Mouse (Mus musculus) midbrain, embryonic 14.5 days (tissue): ENCODE measurements around the gene Tgif2. TPM values are rescaled to one million over a fixed set of nuclear protein-coding genes. Genes with fewer than 3 reads are reported as not detected.
"Not testable (repeated sequence)": the region's sequence is repeated elsewhere in the genome, so short reads cannot be mapped to it uniquely, and the experiment has no call there.

Source experiments
- ATAC-seq: fragments of 200-750 bp; cut with Nextera tagmentation; 2 replicates; pipeline ENCODE4 v1.8.0; 2017; ENCODE audit warnings: moderate number of reproducible peaks, moderate library complexity; ENCODE audit not compliant: low FRiP score, low TSS enrichment
- DNase-seq: peaks from one replicate; pipeline ENCODE4 v3.0.0-alpha.2; 2015
- H3K27ac ChIP-seq: fragments of 300-500 bp; sonication (generic); replicated peaks from 2 replicates; pipeline ENCODE4 v1.5.1; 2014; ENCODE audit warnings: mild to moderate bottlenecking, low read depth, low read length, moderate library complexity
- H3K27me3 ChIP-seq: fragments of 300-500 bp; sonication (generic); 2 replicates; pipeline ENCODE4 v1.6.1; 2014; ENCODE audit warnings: low read length, control low read depth, mixed read lengths; ENCODE audit not compliant: control insufficient read depth, insufficient read depth
- H3K36me3 ChIP-seq: fragments of 300-500 bp; sonication (generic); 2 replicates; pipeline ENCODE4 v1.6.1; 2014; ENCODE audit warnings: low read length, control low read depth; ENCODE audit not compliant: control insufficient read depth, insufficient read depth
- H3K4me1 ChIP-seq: fragments of 300-500 bp; sonication (generic); 2 replicates; pipeline ENCODE4 v1.6.1; 2014; ENCODE audit warnings: mild to moderate bottlenecking, antibody characterized with exemption, low read length, control low read depth; ENCODE audit not compliant: control insufficient read depth, insufficient read depth
- H3K4me2 ChIP-seq: fragments of 300-500 bp; sonication (generic); 2 replicates; pipeline ENCODE4 v1.6.1; 2014; ENCODE audit warnings: mild to moderate bottlenecking, low read length, moderate library complexity
- H3K4me3 ChIP-seq: fragments of 300-500 bp; sonication (generic); replicated peaks from 2 replicates; pipeline ENCODE4 v1.5.1; 2014; ENCODE audit warnings: low read depth, low read length
- H3K9ac ChIP-seq: fragments of 300-500 bp; sonication (generic); replicated peaks from 2 replicates; pipeline ENCODE4 v1.6.1; 2014; ENCODE audit warnings: mild to moderate bottlenecking, low read length, moderate library complexity
- H3K9me3 ChIP-seq: fragments of 300-500 bp; sonication (generic); 2 replicates; pipeline ENCODE4 v1.6.1; 2016; ENCODE audit warnings: low read length, control low read depth, mixed read lengths; ENCODE audit not compliant: control insufficient read depth
- WGBS: fragments of 180-500 bp; shearing (Covaris S2); extraction: QIAGEN DNeasy Blood & Tissue Kit; methylation state at CpG from one replicate; pipeline ENCODE4 v1.1.7; 2014; 5-methylcytosine and 5-hydroxymethylcytosine counted together
- polyA plus RNA-seq: library from polyadenylated mRNA; unstranded; fragments of >200 nt; fragmentation: Nextera tagmentation; extraction: Ambion mirVana; gene quantifications from 2 replicates; pipeline ENCODE4 v1.2.1, GENCODE M21; 2014

Gene Tgif2
- 19.3 and 25.8 TPM in 2 replicates for polyA plus RNA-seq

- ATAC-seq (peak; percentile 79), DNase-seq (peak; percentile 87)
- H3K36me3 ChIP-seq, result no peaks in the 10 kb centered on the region
- H3K27ac ChIP-seq, result peak within 1 kb of the TSS; percentile 78
- H3K9me3 ChIP-seq, result no peaks in the 10 kb centered on the region
- H3K27me3 ChIP-seq, result peaks cover 14% of the 10 kb centered on the region; the same call in 1 of the 2 replicates
- H3K4me1 ChIP-seq, result peaks cover 31% of the 10 kb centered on the region
- H3K4me3 ChIP-seq, result peak within 1 kb of the TSS; percentile 60
- H3K9ac ChIP-seq, result peak within 1 kb of the TSS; percentile 63
- peak within 1 kb of the TSS; percentile 98 for H3K4me2 ChIP-seq
- WGBS, result 1% methylated on average over 61 of the region's 61 CpGs
Observed at GRCm38 (mm10) chr2:156839319-156840191, at the start of gene Tgif2. Gene Tgif2, plus strand, starts transcription at chr2:156840007.

GRCm38 (mm10) chr2:156798516-156798915 is 41.3 kb upstream of the Tgif2 start:
- Histone ChIP-seq H3K4me3 (no peak overlapping the region), H3K9me3 (no peaks in the 10 kb centered on the region), H3K36me3 (no peaks in the 10 kb centered on the region), H3K27me3 (no peaks in the 10 kb centered on the region), H3K4me2 (no peak overlapping the region), H3K4me1 (no peaks in the 10 kb centered on the region), H3K9ac (no peak overlapping the region), H3K27ac (no peak overlapping the region)
- 91% methylated on average over 1 of the region's 1 CpGs for WGBS
- DNase-seq, result no peak
- no peak for ATAC-seq

GRCm38 (mm10) chr2:156801045-156801444 is 38.8 kb upstream of the Tgif2 start:
- ATAC-seq (no peak), DNase-seq (no peak)
- H3K9me3 ChIP-seq, result no peaks in the 10 kb centered on the region
- no peak overlapping the region for H3K27ac ChIP-seq
- H3K27me3 ChIP-seq, result no peaks in the 10 kb centered on the region
- H3K36me3 ChIP-seq, result no peaks in the 10 kb centered on the region
- no peak overlapping the region for H3K4me3 ChIP-seq
- 72% methylated on average over 4 of the region's 4 CpGs for WGBS
- no peaks in the 10 kb centered on the region for H3K4me1 ChIP-seq
- H3K9ac ChIP-seq, result no peak overlapping the region
- no peak overlapping the region for H3K4me2 ChIP-seq

GRCm38 (mm10) chr2:156802116-156802515 is 37.7 kb upstream of the Tgif2 start:
- not testable (repeated sequence) for H3K36me3 ChIP-seq, DNase-seq, ATAC-seq, H3K4me2 ChIP-seq, H3K27me3 ChIP-seq, H3K27ac ChIP-seq, H3K9ac ChIP-seq, H3K4me1 ChIP-seq, H3K4me3 ChIP-seq, H3K9me3 ChIP-seq
- 53% methylated on average over 9 of the region's 9 CpGs for WGBS

- no peaks in the 10 kb centered on the region for H3K9me3 ChIP-seq
- WGBS, result 54% methylated on average over 4 of the region's 4 CpGs
- H3K27ac ChIP-seq, result no peak overlapping the region
- no peak overlapping the region for H3K4me2 ChIP-seq
- no peak overlapping the region for H3K9ac ChIP-seq
- H3K4me3 ChIP-seq, result no peak overlapping the region
- DNase-seq, result no peak
- no peaks in the 10 kb centered on the region for H3K27me3 ChIP-seq
- no peaks in the 10 kb centered on the region for H3K4me1 ChIP-seq
- H3K36me3 ChIP-seq, result no peaks in the 10 kb centered on the region
- no peak for ATAC-seq
Observed at GRCm38 (mm10) chr2:156803698-156804372, 36.0 kb upstream of the Tgif2 start.

- WGBS, result 96% methylated on average over 4 of the region's 4 CpGs
- no peak overlapping the region for H3K4me3 ChIP-seq
- DNase-seq (no peak), ATAC-seq (no peak)
- H3K9ac ChIP-seq, result no peak overlapping the region
- H3K4me1 ChIP-seq, result no peaks in the 10 kb centered on the region
- H3K9me3 ChIP-seq, result no peaks in the 10 kb centered on the region
- no peaks in the 10 kb centered on the region for H3K27me3 ChIP-seq
- no peak overlapping the region for H3K27ac ChIP-seq
- no peaks in the 10 kb centered on the region for H3K36me3 ChIP-seq
- no peak overlapping the region for H3K4me2 ChIP-seq
Observed at GRCm38 (mm10) chr2:156804589-156804988, 35.2 kb upstream of the Tgif2 start.

GRCm38 (mm10) chr2:156806886-156807285 is 32.9 kb upstream of the Tgif2 start:
- Histone ChIP-seq H3K9ac (no peak overlapping the region), H3K4me2 (no peak overlapping the region), H3K4me1 (no peaks in the 10 kb centered on the region), H3K36me3 (no peaks in the 10 kb centered on the region), H3K4me3 (no peak overlapping the region), H3K27ac (no peak overlapping the region), H3K27me3 (no peaks in the 10 kb centered on the region), H3K9me3 (no peaks in the 10 kb centered on the region)
- DNase-seq, result no peak
- WGBS, result 81% methylated on average over 6 of the region's 6 CpGs
- no peak for ATAC-seq

- H3K4me2 ChIP-seq, result no peak overlapping the region
- no peak for ATAC-seq
- 52% methylated on average over 2 of the region's 2 CpGs for WGBS
- DNase-seq, result peak; percentile 91
- H3K9ac ChIP-seq, result no peak overlapping the region
- no peak overlapping the region for H3K4me3 ChIP-seq
- peaks cover 9% of the 10 kb centered on the region; the same call in 1 of the 2 replicates for H3K4me1 ChIP-seq
- no peaks in the 10 kb centered on the region for H3K9me3 ChIP-seq
- H3K27me3 ChIP-seq, result no peaks in the 10 kb centered on the region
- H3K27ac ChIP-seq, result no peak overlapping the region
- H3K36me3 ChIP-seq, result no peaks in the 10 kb centered on the region
Observed at GRCm38 (mm10) chr2:156809579-156809978, 30.2 kb upstream of the Tgif2 start.
